Mouse (Mus musculus): ENCODE measurements around the gene Vav3. TPM values are rescaled to one million over a fixed set of nuclear protein-coding genes. Genes with fewer than 3 reads are reported as not detected.

Vav3 gene
- polyA plus RNA-seq, 1 experiment from 2014 or later, result 16.3 TPM

DNA sequence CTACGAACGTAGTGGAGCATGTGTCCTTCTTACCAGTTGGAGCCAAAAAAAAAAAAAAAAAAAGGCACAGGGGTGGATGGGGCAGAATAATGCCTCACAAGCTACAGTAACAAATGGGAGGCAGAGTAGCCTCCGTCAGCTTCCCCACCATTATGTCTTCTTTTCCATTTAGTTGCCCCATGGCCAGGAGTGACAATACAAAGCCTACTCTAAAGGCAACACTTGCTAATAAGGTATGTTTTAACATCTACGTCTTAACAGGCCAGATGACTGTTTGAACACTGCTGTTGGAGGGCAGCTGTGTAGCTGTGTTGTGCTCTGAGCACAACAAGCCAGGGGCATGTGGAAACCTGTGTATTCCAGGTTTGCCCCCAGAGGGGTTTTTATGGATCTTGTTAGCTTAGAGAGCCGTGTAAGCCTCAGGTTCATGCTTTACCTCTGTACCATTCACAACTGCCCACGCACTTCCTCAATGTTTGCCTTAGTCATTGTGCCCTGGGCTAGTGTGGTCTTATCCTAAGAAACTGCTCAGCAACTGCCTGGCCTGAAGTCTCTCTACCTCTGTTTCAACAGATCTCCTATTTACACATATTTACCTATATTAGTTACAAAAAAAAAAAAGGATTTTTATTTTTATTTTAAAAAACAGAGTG, 29.2 kb upstream of the Vav3 start:
- no peak overlapping the region for H3K9ac ChIP-seq (replicated peaks; ENCODE audit: low read depth, low read length)
- WGBS, result 81% methylated on average over 6 of the region's 6 CpGs
- no peaks in the 10 kb centered on the region for H3K27me3 ChIP-seq (ENCODE audit: control insufficient read depth, insufficient read depth, low read length)
- H3K9me3 ChIP-seq (ENCODE audit: control insufficient read depth, low read depth, low read length), result no peaks in the 10 kb centered on the region
- H3K4me3 ChIP-seq (ENCODE audit: low read depth, low read length), result no peak overlapping the region
- H3K4me1 ChIP-seq (ENCODE audit: control insufficient read depth, insufficient read depth, low read length), result 0 out of 2 replicates have a peak, but pooled peaks cover 3% of the 10 kb centered on the region
- H3K27ac ChIP-seq (ENCODE audit: low read length), result no peak overlapping the region
- ATAC-seq (ENCODE audit: insufficient number of reproducible peaks, insufficient read depth, low FRiP score, low read depth), result no peak
- H3K36me3 ChIP-seq (ENCODE audit: control insufficient read depth, insufficient read depth, low read length), result no peaks in the 10 kb centered on the region
- no peak overlapping the region for H3K4me2 ChIP-seq (replicated peaks; ENCODE audit: low read depth, low read length)

GRCm38 (mm10) chr3:109311875-109312274, 28.6 kb upstream of the Vav3 start:
- ATAC-seq (ENCODE audit: insufficient number of reproducible peaks, insufficient read depth, low FRiP score, low read depth), result no peak
- Histone ChIP-seq H3K27ac (ENCODE audit: low read length) (no peak overlapping the region), H3K4me1 (ENCODE audit: control insufficient read depth, insufficient read depth, low read length) (0 out of 2 replicates have a peak, but pooled peaks cover 3% of the 10 kb centered on the region), H3K9ac (replicated peaks; ENCODE audit: low read depth, low read length) (no peak overlapping the region), H3K4me3 (ENCODE audit: low read depth, low read length) (no peak overlapping the region), H3K4me2 (replicated peaks; ENCODE audit: low read depth, low read length) (no peak overlapping the region), H3K27me3 (ENCODE audit: control insufficient read depth, insufficient read depth, low read length) (no peaks in the 10 kb centered on the region), H3K36me3 (ENCODE audit: control insufficient read depth, insufficient read depth, low read length) (no peaks in the 10 kb centered on the region), H3K9me3 (ENCODE audit: control insufficient read depth, low read depth, low read length) (no peaks in the 10 kb centered on the region)
- WGBS, result 74% methylated on average over 3 of the region's 3 CpGs

DNA sequence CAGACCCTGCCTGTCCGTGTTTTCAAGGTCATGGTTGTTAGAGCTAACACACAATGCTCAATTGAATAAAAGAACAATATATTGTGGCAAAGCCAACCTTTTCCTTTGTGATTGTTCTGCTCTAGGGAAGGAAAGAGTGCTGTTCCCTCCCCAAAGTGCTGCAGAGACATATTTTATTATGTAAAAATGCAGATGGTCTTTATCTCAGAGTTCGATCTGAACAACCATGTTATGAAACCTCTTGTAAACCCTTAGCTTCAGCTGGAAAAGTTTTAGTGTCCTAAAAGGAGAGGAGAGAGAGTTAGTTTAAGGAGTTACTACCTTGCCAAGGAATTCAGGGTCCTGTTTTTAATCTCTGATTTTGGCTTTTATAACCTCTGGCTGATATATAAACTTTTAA, 27.0 kb upstream of the Vav3 start:
- ATAC-seq (ENCODE audit: insufficient number of reproducible peaks, insufficient read depth, low FRiP score, low read depth), result no peak
- H3K36me3 ChIP-seq (ENCODE audit: control insufficient read depth, insufficient read depth, low read length), result no peaks in the 10 kb centered on the region
- H3K4me3 ChIP-seq (ENCODE audit: low read depth, low read length), result no peak overlapping the region
- H3K9ac ChIP-seq (replicated peaks; ENCODE audit: low read depth, low read length), result no peak overlapping the region
- H3K27me3 ChIP-seq (ENCODE audit: control insufficient read depth, insufficient read depth, low read length), result no peaks in the 10 kb centered on the region
- no peak overlapping the region for H3K27ac ChIP-seq (ENCODE audit: low read length)
- WGBS, result 51% methylated on average over 2 of the region's 2 CpGs
- no peak overlapping the region for H3K4me2 ChIP-seq (replicated peaks; ENCODE audit: low read depth, low read length)
- 0 out of 2 replicates have a peak, but pooled peaks cover 3% of the 10 kb centered on the region for H3K4me1 ChIP-seq (ENCODE audit: control insufficient read depth, insufficient read depth, low read length)
- no peaks in the 10 kb centered on the region for H3K9me3 ChIP-seq (ENCODE audit: control insufficient read depth, low read depth, low read length)

- Histone ChIP-seq H3K9ac (replicated peaks; ENCODE audit: low read depth, low read length) (no peak overlapping the region), H3K27ac (ENCODE audit: low read length) (no peak overlapping the region), H3K4me1 (ENCODE audit: control insufficient read depth, insufficient read depth, low read length) (no peaks in the 10 kb centered on the region), H3K4me3 (ENCODE audit: low read depth, low read length) (no peak overlapping the region), H3K27me3 (ENCODE audit: control insufficient read depth, insufficient read depth, low read length) (no peaks in the 10 kb centered on the region), H3K9me3 (ENCODE audit: control insufficient read depth, low read depth, low read length) (no peaks in the 10 kb centered on the region), H3K4me2 (replicated peaks; ENCODE audit: low read depth, low read length) (no peak overlapping the region), H3K36me3 (ENCODE audit: control insufficient read depth, insufficient read depth, low read length) (no peaks in the 10 kb centered on the region)
- ATAC-seq (ENCODE audit: insufficient number of reproducible peaks, insufficient read depth, low FRiP score, low read depth), result no peak
Observed at GRCm38 (mm10) chr3:109322225-109322624, 18.2 kb upstream of the Vav3 start.

GRCm38 (mm10) chr3:109323447-109324300, 16.8 kb upstream of the Vav3 start:
- no peak for ATAC-seq (ENCODE audit: insufficient number of reproducible peaks, insufficient read depth, low FRiP score, low read depth)

GRCm38 (mm10) chr3:109327128-109327527, 13.3 kb upstream of the Vav3 start:
- Histone ChIP-seq H3K9me3 (ENCODE audit: control insufficient read depth, low read depth, low read length) (no peaks in the 10 kb centered on the region), H3K4me2 (replicated peaks; ENCODE audit: low read depth, low read length) (no peak overlapping the region), H3K9ac (replicated peaks; ENCODE audit: low read depth, low read length) (no peak overlapping the region), H3K27ac (ENCODE audit: low read length) (no peak overlapping the region), H3K4me3 (ENCODE audit: low read depth, low read length) (no peak overlapping the region), H3K36me3 (ENCODE audit: control insufficient read depth, insufficient read depth, low read length) (no peaks in the 10 kb centered on the region), H3K27me3 (ENCODE audit: control insufficient read depth, insufficient read depth, low read length) (no peaks in the 10 kb centered on the region), H3K4me1 (ENCODE audit: control insufficient read depth, insufficient read depth, low read length) (no peaks in the 10 kb centered on the region)
- no peak for ATAC-seq (ENCODE audit: insufficient number of reproducible peaks, insufficient read depth, low FRiP score, low read depth)
- WGBS, result 72% methylated on average over 3 of the region's 3 CpGs

More at GRCm38 (mm10) chr3:109323447-109324300, 16.8 kb upstream of the Vav3 start:
- H3K4me2 ChIP-seq (replicated peaks; ENCODE audit: low read depth, low read length), result no peak overlapping the region
- H3K36me3 ChIP-seq (ENCODE audit: control insufficient read depth, insufficient read depth, low read length), result no peaks in the 10 kb centered on the region
- no peaks in the 10 kb centered on the region for H3K27me3 ChIP-seq (ENCODE audit: control insufficient read depth, insufficient read depth, low read length)
- H3K4me3 ChIP-seq (ENCODE audit: low read depth, low read length), result no peak overlapping the region
- H3K4me1 ChIP-seq (ENCODE audit: control insufficient read depth, insufficient read depth, low read length), result no peaks in the 10 kb centered on the region
- H3K27ac ChIP-seq (ENCODE audit: low read length), result no peak overlapping the region
- no peaks in the 10 kb centered on the region for H3K9me3 ChIP-seq (ENCODE audit: control insufficient read depth, low read depth, low read length)
- WGBS, result 63% methylated on average over 7 of the region's 7 CpGs
- no peak overlapping the region for H3K9ac ChIP-seq (replicated peaks; ENCODE audit: low read depth, low read length)

GRCm38 (mm10) chr3:109332755-109333154, 7.7 kb upstream of the Vav3 start:
- no peak overlapping the region for H3K9ac ChIP-seq (replicated peaks; ENCODE audit: low read depth, low read length)

DNA sequence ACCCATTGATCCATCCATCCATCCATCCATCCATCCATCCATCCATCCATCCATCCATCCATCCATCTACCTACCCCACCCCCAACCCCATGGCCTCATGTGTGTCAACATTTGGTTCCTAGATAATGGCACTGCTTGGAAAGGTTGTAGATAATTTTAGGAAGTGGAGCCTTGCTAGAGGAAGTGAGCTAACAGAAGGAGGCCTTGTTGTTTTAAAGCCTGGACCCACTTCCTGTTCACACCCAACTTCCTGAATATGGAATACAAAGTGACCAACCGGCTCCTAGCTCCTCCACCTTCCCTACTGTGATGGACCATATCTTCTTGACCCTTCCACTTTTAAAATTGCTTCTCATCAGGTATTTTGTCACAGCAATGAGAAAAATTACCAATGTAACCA, 5.0 kb upstream of the Vav3 start:
- Histone ChIP-seq H3K4me3 (ENCODE audit: low read depth, low read length) (no peak overlapping the region), H3K4me1 (ENCODE audit: control insufficient read depth, insufficient read depth, low read length) (0 out of 2 replicates have a peak, but pooled peaks cover 3% of the 10 kb centered on the region), H3K36me3 (ENCODE audit: control insufficient read depth, insufficient read depth, low read length) (no peaks in the 10 kb centered on the region), H3K9ac (replicated peaks; ENCODE audit: low read depth, low read length) (no peak overlapping the region), H3K9me3 (ENCODE audit: control insufficient read depth, low read depth, low read length) (no peaks in the 10 kb centered on the region), H3K27me3 (ENCODE audit: control insufficient read depth, insufficient read depth, low read length) (no peaks in the 10 kb centered on the region), H3K27ac (ENCODE audit: low read length) (no peak overlapping the region), H3K4me2 (replicated peaks; ENCODE audit: low read depth, low read length) (no peak overlapping the region)
- WGBS, result 88% methylated on average over 1 of the region's 1 CpGs
- ATAC-seq (ENCODE audit: insufficient number of reproducible peaks, insufficient read depth, low FRiP score, low read depth), result no peak

More at GRCm38 (mm10) chr3:109332755-109333154, 7.7 kb upstream of the Vav3 start:
- no peaks in the 10 kb centered on the region for H3K9me3 ChIP-seq (ENCODE audit: control insufficient read depth, low read depth, low read length)
- H3K27me3 ChIP-seq (ENCODE audit: control insufficient read depth, insufficient read depth, low read length), result no peaks in the 10 kb centered on the region
- H3K4me2 ChIP-seq (replicated peaks; ENCODE audit: low read depth, low read length), result no peak overlapping the region
- no peak for ATAC-seq (ENCODE audit: insufficient number of reproducible peaks, insufficient read depth, low FRiP score, low read depth)
- H3K4me3 ChIP-seq (ENCODE audit: low read depth, low read length), result no peak overlapping the region
- WGBS, result 75% methylated on average over 5 of the region's 5 CpGs
- no peaks in the 10 kb centered on the region for H3K36me3 ChIP-seq (ENCODE audit: control insufficient read depth, insufficient read depth, low read length)
- H3K27ac ChIP-seq (ENCODE audit: low read length), result no peak overlapping the region
- no peaks in the 10 kb centered on the region for H3K4me1 ChIP-seq (ENCODE audit: control insufficient read depth, insufficient read depth, low read length)

Measured in stomach, embryonic 14.5 days (tissue).